Mouse (Mus musculus) c-Kit-positive CD71-negative TER-119-negative erythroid progenitor cells, embryonic 14.5 days (primary cell): ENCODE measurements around the gene Kcnj13.
A peak's percentile ranks its signal among the peaks of the same experiment; 100 is the strongest.

Experiments
- DNase-seq: peaks from one replicate; pipeline ENCODE4 v3.0.0-alpha.2; 2013; ENCODE audit warnings: low read depth

Kcnj13 gene

DNA sequence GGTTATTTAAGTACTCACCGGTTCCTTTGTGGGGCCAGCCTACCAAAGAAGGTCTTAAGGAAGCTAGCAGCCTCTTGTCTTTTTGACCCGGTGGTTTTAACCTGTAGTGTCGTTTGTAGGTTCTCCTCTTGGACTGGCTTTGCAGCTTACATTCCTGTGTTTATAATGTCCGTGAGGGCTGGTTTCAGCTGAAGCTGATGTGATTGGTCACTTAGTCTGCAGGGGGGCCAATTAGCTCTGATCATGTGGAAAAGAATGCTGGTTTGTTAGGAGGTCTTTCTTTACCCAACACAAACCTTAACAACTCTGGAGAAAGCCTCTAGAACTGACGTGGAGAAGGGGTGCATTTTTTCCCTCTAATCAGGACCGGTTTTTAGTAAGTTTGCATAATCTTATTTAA is at the start of gene Kcnj13:
Kcnj13 (minus strand) TSS at position 136 of the 400 bp plus-strand sequence.
- DNase-seq: no peak

DNA sequence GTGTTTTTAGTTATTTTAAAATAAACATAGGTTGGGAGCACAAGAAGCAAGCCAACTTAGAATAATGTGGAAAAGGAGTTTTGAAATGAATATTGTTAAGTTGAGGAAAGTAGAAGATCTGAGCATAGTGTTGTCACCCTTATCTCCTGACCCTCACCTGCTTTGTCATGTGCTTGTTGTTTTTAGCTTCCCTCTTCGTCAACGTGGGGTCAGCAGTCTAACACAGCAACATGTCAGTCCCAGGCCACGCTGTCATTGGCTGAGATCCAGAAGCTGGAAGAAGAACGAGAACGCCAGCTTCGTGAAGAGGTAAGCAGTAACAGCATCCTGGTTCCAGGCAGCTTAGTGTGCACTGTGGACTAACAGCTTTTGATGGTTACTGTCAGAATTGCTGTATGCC is 42.1 kb upstream of the Kcnj13 start:
- DNase-seq: no peak

- DNase-seq: no peak
Measured at GRCm38 (mm10) chr1:87435125-87435524, 40.6 kb upstream of the Kcnj13 start.

DNA sequence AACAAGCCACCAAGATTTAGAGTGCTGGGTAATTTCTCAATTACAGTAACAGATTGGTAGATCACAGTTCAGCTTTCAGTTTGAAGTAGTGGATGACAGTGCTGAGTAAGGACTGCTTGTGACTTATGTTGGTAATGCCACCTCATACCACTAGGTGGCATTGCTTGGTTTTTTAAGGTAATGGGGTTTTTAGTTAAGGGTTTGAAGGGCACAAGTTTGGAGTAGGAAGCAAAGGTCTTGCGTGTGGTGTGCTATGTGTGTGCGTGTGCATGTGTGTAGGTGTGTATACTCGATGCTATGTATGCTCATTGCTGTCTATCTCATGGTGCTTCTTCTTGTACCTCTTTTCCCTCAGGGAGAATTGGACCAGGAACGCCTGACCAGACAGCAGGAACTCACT is 24.2 kb upstream of the Kcnj13 start:
- DNase-seq: peak; percentile 54

GRCm38 (mm10) chr1:87409380-87409779 is 14.9 kb upstream of the Kcnj13 start:
- DNase-seq: no peak

DNA sequence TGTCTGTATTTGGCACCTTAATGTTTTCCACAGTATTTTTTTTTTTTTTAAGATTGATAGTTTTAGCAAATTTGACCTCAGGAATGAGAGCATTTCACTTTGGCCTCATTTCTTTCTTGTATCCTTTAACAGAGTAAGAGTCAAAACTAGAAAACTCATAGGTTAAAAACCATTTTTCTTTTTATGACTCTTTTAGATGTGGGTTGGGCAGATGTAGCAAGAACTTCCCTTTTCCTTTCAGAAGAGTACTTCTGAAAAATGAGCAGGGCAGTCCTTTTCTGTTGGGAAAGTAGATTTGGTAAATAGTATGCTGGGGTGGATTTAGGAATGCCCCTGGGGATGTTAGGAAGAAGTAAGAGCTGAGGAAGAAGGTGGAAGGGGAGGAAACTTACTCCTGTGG is 11.5 kb upstream of the Kcnj13 start:
- no peak for DNase-seq

- DNase-seq: no peak
Measured at GRCm38 (mm10) chr1:87404710-87405109, 10.2 kb upstream of the Kcnj13 start.

DNA sequence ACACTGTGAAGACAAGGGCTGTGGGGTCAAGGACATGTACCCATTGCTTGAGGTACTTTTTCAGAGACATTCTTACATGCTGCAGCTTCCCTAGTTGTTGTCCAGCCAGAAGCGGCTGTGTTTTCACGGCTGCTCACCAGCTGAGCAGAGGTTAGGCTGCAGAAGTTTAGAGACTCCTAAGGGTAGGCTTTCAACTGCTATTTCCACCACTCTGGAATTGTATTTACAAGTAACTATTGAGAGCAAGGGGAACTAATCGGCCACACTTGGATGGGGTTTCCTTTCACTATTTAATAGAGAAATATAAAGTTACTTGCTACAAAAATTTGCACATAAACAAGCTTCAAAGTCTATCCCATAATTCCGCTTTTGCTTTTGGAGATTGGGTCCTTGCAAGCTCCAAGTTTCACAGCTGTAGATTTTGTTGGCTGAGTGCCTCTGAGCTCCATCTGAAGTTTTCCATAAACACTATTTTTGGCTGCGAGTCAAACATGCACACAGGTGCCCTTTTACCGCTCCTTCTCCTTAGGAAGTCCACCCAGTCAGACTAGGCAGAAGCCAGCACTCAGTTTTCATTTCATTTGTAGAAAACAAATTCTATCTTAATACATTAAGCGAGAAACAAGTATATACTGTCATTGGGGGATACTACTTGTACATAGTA is 2.5 kb upstream of the Kcnj13 start:
- no peak for DNase-seq

GRCm38 (mm10) chr1:87393444-87394195 is 909 bp downstream of the Kcnj13 start:
- DNase-seq: no peak

- DNase-seq: no peak
Measured at GRCm38 (mm10) chr1:87386436-87387092, 8.0 kb downstream of the Kcnj13 start.

GRCm38 (mm10) chr1:87381152-87381551 is 13.4 kb downstream of the Kcnj13 start:
- no peak for DNase-seq

GRCm38 (mm10) chr1:87379919-87380318 is 14.6 kb downstream of the Kcnj13 start:
- DNase-seq: peak; percentile 8

DNA sequence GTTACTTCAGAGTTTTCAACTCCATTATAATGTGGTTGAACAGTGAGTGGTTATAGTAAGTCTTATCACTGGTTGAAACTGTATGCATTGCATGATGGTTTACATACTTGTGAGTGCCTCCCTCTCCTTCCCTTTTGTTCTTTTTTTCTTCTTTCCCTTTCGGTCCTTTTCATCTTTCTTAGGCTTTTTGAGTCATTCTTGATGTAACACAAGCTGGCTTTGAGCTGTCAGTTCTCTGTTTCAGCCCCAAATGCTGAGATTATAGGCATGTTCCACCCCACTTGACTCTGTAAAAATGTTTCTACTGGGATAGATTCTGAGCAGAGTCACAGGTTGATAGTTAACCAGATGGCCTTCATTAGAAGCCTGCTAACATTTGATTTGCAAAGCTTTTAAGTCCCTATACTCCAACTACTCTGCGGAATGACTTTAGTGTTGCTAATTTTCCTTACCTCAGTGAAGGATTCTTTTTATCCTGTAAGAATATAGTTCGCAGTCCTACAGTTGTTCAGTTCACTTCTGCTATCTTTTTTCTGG is 16.4 kb downstream of the Kcnj13 start:
- DNase-seq: no peak

DNA sequence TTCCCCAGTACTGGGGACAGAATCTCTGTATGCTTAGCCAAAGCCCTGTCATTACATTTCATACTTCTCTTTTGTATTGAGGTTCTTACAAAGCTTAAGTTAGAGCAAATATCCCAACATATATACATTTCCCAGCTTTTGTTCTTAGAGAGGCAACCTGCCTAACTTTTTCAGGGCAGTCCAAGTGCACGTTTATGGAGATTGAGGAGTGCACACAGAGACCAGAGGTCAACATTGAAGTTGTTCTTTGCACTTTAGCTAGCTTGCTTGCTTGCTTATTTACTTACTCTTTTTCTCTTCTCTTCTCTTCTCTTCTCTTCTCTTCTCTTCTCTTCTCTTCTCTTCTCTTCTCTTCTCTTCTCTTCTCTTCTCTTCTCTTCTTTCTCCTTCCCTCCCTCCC is 34.3 kb downstream of the Kcnj13 start:
- DNase-seq: no peak

- DNase-seq: no peak
Measured at GRCm38 (mm10) chr1:87350576-87350975, 44.0 kb downstream of the Kcnj13 start.
